Mouse (Mus musculus) liver, embryonic 14.5 days (tissue): ENCODE data around the gene Zscan26. TPM values are rescaled to one million over a fixed set of nuclear protein-coding genes. Genes with fewer than 3 reads are reported as not detected.

Source experiments
- ATAC-seq: fragments of 200-750 bp; cut with Nextera tagmentation; 2 replicates; pipeline ENCODE4 v1.8.0; 2017; ENCODE audit warnings: moderate number of reproducible peaks, mild to moderate bottlenecking, moderate library complexity; ENCODE audit not compliant: insufficient read depth
- DNase-seq, 3 experiments: peaks; one replicate each; pipeline ENCODE4 v3.0.0-alpha.2; 2012 to 2013; ENCODE audit warnings: low read depth in 3 of 3, low spot score in 3 of 3
- H3K27ac ChIP-seq: fragments of 300-500 bp; sonication (generic); 2 replicates; pipeline ENCODE4 v1.5.1; 2014; ENCODE audit warnings: moderate library complexity, mild to moderate bottlenecking, control low read depth, inconsistent platforms
- H3K27me3 ChIP-seq: fragments of 300-500 bp; sonication (generic); 2 replicates; pipeline ENCODE4 v1.6.1; 2014; ENCODE audit warnings: mild to moderate bottlenecking, low read length, moderate library complexity; ENCODE audit not compliant: control insufficient read depth, insufficient read depth
- H3K36me3 ChIP-seq: fragments of 300-500 bp; sonication (generic); replicated peaks from 2 replicates; pipeline ENCODE4 v1.6.1; 2014; ENCODE audit warnings: low read depth; ENCODE audit not compliant: control insufficient read depth, insufficient read depth
- H3K4me1 ChIP-seq, 2 experiments: fragments of 200-500 bp in 1 of 2; fragments of 300-500 bp in 1 of 2; sonication (generic) in 1 of 2; replicated peaks; 2 replicates each; pipeline ENCODE4 v1.6.1; 2012 to 2014; ENCODE audit warnings: antibody characterized with exemption in 1 of 2, inconsistent platforms in 1 of 2, low read length in 1 of 2; ENCODE audit not compliant: control insufficient read depth in 2 of 2, insufficient read depth in 2 of 2
- H3K4me2 ChIP-seq: fragments of 300-500 bp; sonication (generic); 2 replicates; pipeline ENCODE4 v1.6.1; 2014; ENCODE audit warnings: low read depth, mild to moderate bottlenecking, control low read depth, moderate library complexity
- H3K4me3 ChIP-seq, 2 experiments: fragments of 200-500 bp in 1 of 2; fragments of 300-500 bp in 1 of 2; sonication (generic) in 1 of 2; 2 replicates each; pipeline ENCODE4 v1.5.1; 2012 to 2014; ENCODE audit warnings: low read depth in 2 of 2, low read length in 2 of 2, mild to moderate bottlenecking in 2 of 2, control low read depth in 1 of 2, inconsistent platforms in 1 of 2, moderate library complexity in 1 of 2; ENCODE audit not compliant: insufficient read depth in 1 of 2
- H3K9ac ChIP-seq: fragments of 300-500 bp; sonication (generic); replicated peaks from 2 replicates; pipeline ENCODE4 v1.6.1; 2014; ENCODE audit warnings: mild to moderate bottlenecking, control low read depth, moderate library complexity
- H3K9me3 ChIP-seq: fragments of 300-500 bp; sonication (generic); 2 replicates; pipeline ENCODE4 v1.6.1; 2016; ENCODE audit warnings: low read length, mixed read lengths; ENCODE audit not compliant: control insufficient read depth
- CTCF ChIP-seq: IDR thresholded peaks from 2 replicates; pipeline ENCODE4 v1.5.1; 2016; ENCODE audit warnings: antibody characterized with exemption, low read depth, control low read depth
- EP300 ChIP-seq: IDR thresholded peaks from 2 replicates; pipeline ENCODE4 v1.6.1; 2016; ENCODE audit warnings: antibody characterized with exemption, low read depth
- WGBS: fragments of 180-500 bp; shearing (Covaris S2); extraction: QIAGEN DNeasy Blood & Tissue Kit; methylation state at CpG from one replicate; pipeline ENCODE4 v1.1.7; 2014; ENCODE audit not compliant: insufficient replicate concordance; 5-methylcytosine and 5-hydroxymethylcytosine counted together
- microRNA counts: library from miRNA; unstranded; fragments of <30 nt; microRNA quantifications from one replicate; lab custom pipeline; 2016
- microRNA-seq: library from miRNA; unstranded; fragments of <30 nt; microRNA quantifications from one replicate; pipeline ENCODE4, GENCODE M21; 2016
- polyA plus RNA-seq, 2 experiments: library from polyadenylated mRNA; depleted of rRNA in 1 of 2; stranded (reverse) in 1 of 2; unstranded in 1 of 2; fragments of >200 nt; fragmentation: Nextera tagmentation in 1 of 2; extraction: Ambion mirVana in 1 of 2; gene quantifications; 2 replicates each; pipeline versions ENCODE4 v1.2.1 to v1.2.3; 2012 to 2014

Gene Zscan26
- polyA plus RNA-seq, 2 experiments = 4.2 to 9.5 TPM

GRCm38 (mm10) chr13:21395211-21395610, 58.3 kb downstream of the Zscan26 start:
- DNase-seq = no peak
- Histone ChIP-seq H3K27ac (no peak overlapping the region), H3K27me3 (no peaks in the 10 kb centered on the region), H3K36me3 (peaks cover 44% of the 10 kb centered on the region), H3K4me2 (no peak overlapping the region), H3K4me3 (no peak overlapping the region), H3K9ac (no peak overlapping the region), H3K9me3 (no peaks in the 10 kb centered on the region), H3K4me1 (no peaks in the 10 kb centered on the region)
- no peak for ATAC-seq
- TF ChIP-seq CTCF (no peak), EP300 (no peak)
- whole genome bisulfite sequencing = 87% methylated on average over 1 of the region's 1 CpGs

MicroRNAs within 50 kb of the gene (microRNA counts, 519-probe panel; counts per million panel counts)
- 69.9 counts per million for microRNA mmu-miR-1896 (lab: Ali Mortazavi, UCI)

Small RNA genes lying within 50 kb of the gene (microRNA-seq; reads per million reads assigned to microRNA genes)
- gene Mir1896 = not detected
- gene Mir6942 = not detected

Other genes starting within 250 kb of the Zscan26 start
- gene Gpx5, start 161.0 kb downstream of the Zscan26 start, polyA plus RNA-seq (2012; rRNA removed) = not detected in 2 replicates
- gene Gpx5, start 161.0 kb downstream of the Zscan26 start, polyA plus RNA-seq (2014; fragmentation: Nextera tagmentation; extraction: Ambion mirVana) = not detected in 2 replicates
- 0.02 TPM in 1 of 2 replicates, not detected in the other for gene Gpx6, start 141.6 kb downstream of the Zscan26 start, polyA plus RNA-seq (2012; rRNA removed)
- gene Gpx6, start 141.6 kb downstream of the Zscan26 start, polyA plus RNA-seq (2014; fragmentation: Nextera tagmentation; extraction: Ambion mirVana) = not detected in 2 replicates
- gene Olfr1367, start 106.8 kb downstream of the Zscan26 start, polyA plus RNA-seq (2012; rRNA removed) = not detected in 2 replicates
- gene Olfr1367, start 106.8 kb downstream of the Zscan26 start, polyA plus RNA-seq (2014; fragmentation: Nextera tagmentation; extraction: Ambion mirVana) = not detected in 2 replicates
- 1.2 and 2.5 TPM in 2 replicates for gene Zscan12, start 90.9 kb downstream of the Zscan26 start, polyA plus RNA-seq (2012; rRNA removed)
- 2.9 and 4.0 TPM in 2 replicates for gene Zscan12, start 90.9 kb downstream of the Zscan26 start, polyA plus RNA-seq (2014; fragmentation: Nextera tagmentation; extraction: Ambion mirVana)
- gene Zkscan3, start 51.0 kb downstream of the Zscan26 start, polyA plus RNA-seq (2012; rRNA removed) = 18.6 and 24.5 TPM in 2 replicates
- 23.0 and 25.6 TPM in 2 replicates for gene Zkscan3, start 51.0 kb downstream of the Zscan26 start, polyA plus RNA-seq (2014; fragmentation: Nextera tagmentation; extraction: Ambion mirVana)
- gene Pgbd1, start 12.7 kb downstream of the Zscan26 start, polyA plus RNA-seq (2012; rRNA removed) = 0.94 and 1.3 TPM in 2 replicates
- 1.2 and 2.0 TPM in 2 replicates for gene Pgbd1, start 12.7 kb downstream of the Zscan26 start, polyA plus RNA-seq (2014; fragmentation: Nextera tagmentation; extraction: Ambion mirVana)
- 0.19 and 0.25 TPM in 2 replicates for gene Nkapl, start 14.8 kb upstream of the Zscan26 start, polyA plus RNA-seq (2012; rRNA removed)
- gene Nkapl, start 14.8 kb upstream of the Zscan26 start, polyA plus RNA-seq (2014; fragmentation: Nextera tagmentation; extraction: Ambion mirVana) = 0.40 and 0.65 TPM in 2 replicates
- gene Zkscan4, start 25.2 kb upstream of the Zscan26 start, polyA plus RNA-seq (2012; rRNA removed) = 0.16 and 0.21 TPM in 2 replicates
- gene Zkscan4, start 25.2 kb upstream of the Zscan26 start, polyA plus RNA-seq (2014; fragmentation: Nextera tagmentation; extraction: Ambion mirVana) = 0.19 and 0.30 TPM in 2 replicates
- not detected in 2 replicates for gene Gm10065, start 25.7 kb upstream of the Zscan26 start, polyA plus RNA-seq (2012; rRNA removed)
- gene Gm10065, start 25.7 kb upstream of the Zscan26 start, polyA plus RNA-seq (2014; fragmentation: Nextera tagmentation; extraction: Ambion mirVana) = not detected in 2 replicates
- 0.15 and 0.66 TPM in 2 replicates for gene AK157302, start 41.5 kb upstream of the Zscan26 start, polyA plus RNA-seq (2012; rRNA removed)
- gene AK157302, start 41.5 kb upstream of the Zscan26 start, polyA plus RNA-seq (2014; fragmentation: Nextera tagmentation; extraction: Ambion mirVana) = 0.94 and 1.1 TPM in 2 replicates
- gene Gm11273, start 47.7 kb upstream of the Zscan26 start, polyA plus RNA-seq (2012; rRNA removed) = 5.7 and 26.8 TPM in 2 replicates
- gene Gm11273, start 47.7 kb upstream of the Zscan26 start, polyA plus RNA-seq (2014; fragmentation: Nextera tagmentation; extraction: Ambion mirVana) = 5.5 and 6.9 TPM in 2 replicates
- 2.0 and 2.1 TPM in 2 replicates for gene Zkscan8, start 77.4 kb upstream of the Zscan26 start, polyA plus RNA-seq (2012; rRNA removed)
- 1.4 and 1.9 TPM in 2 replicates for gene Zkscan8, start 77.4 kb upstream of the Zscan26 start, polyA plus RNA-seq (2014; fragmentation: Nextera tagmentation; extraction: Ambion mirVana)
- not detected in 2 replicates for gene Olfr1366, start 89.1 kb upstream of the Zscan26 start, polyA plus RNA-seq (2012; rRNA removed)
- gene Olfr1366, start 89.1 kb upstream of the Zscan26 start, polyA plus RNA-seq (2014; fragmentation: Nextera tagmentation; extraction: Ambion mirVana) = not detected in 2 replicates
- gene Olfr1535, start 106.2 kb upstream of the Zscan26 start, polyA plus RNA-seq (2012; rRNA removed) = not detected in 2 replicates
- not detected in 2 replicates for gene Olfr1535, start 106.2 kb upstream of the Zscan26 start, polyA plus RNA-seq (2014; fragmentation: Nextera tagmentation; extraction: Ambion mirVana)
- not detected in 2 replicates for gene Olfr1364, start 128.0 kb upstream of the Zscan26 start, polyA plus RNA-seq (2012; rRNA removed)
- gene Olfr1364, start 128.0 kb upstream of the Zscan26 start, polyA plus RNA-seq (2014; fragmentation: Nextera tagmentation; extraction: Ambion mirVana) = not detected in 2 replicates
- not detected in 2 replicates for gene Olfr1362, start 160.3 kb upstream of the Zscan26 start, polyA plus RNA-seq (2012; rRNA removed)
- gene Olfr1362, start 160.3 kb upstream of the Zscan26 start, polyA plus RNA-seq (2014; fragmentation: Nextera tagmentation; extraction: Ambion mirVana) = not detected in 2 replicates
- not detected in 2 replicates for gene Olfr11, start 188.8 kb upstream of the Zscan26 start, polyA plus RNA-seq (2012; rRNA removed)
- not detected in 2 replicates for gene Olfr11, start 188.8 kb upstream of the Zscan26 start, polyA plus RNA-seq (2014; fragmentation: Nextera tagmentation; extraction: Ambion mirVana)
- not detected in 2 replicates for gene Olfr1361, start 209.7 kb upstream of the Zscan26 start, polyA plus RNA-seq (2012; rRNA removed)
- not detected in 2 replicates for gene Olfr1361, start 209.7 kb upstream of the Zscan26 start, polyA plus RNA-seq (2014; fragmentation: Nextera tagmentation; extraction: Ambion mirVana)
- gene Olfr1360, start 223.7 kb upstream of the Zscan26 start, polyA plus RNA-seq (2012; rRNA removed) = not detected in 2 replicates
- gene Olfr1360, start 223.7 kb upstream of the Zscan26 start, polyA plus RNA-seq (2014; fragmentation: Nextera tagmentation; extraction: Ambion mirVana) = not detected in 2 replicates
- not detected in 2 replicates for gene Olfr1359, start 244.4 kb upstream of the Zscan26 start, polyA plus RNA-seq (2012; rRNA removed)
- not detected in 2 replicates for gene Olfr1359, start 244.4 kb upstream of the Zscan26 start, polyA plus RNA-seq (2014; fragmentation: Nextera tagmentation; extraction: Ambion mirVana)